Mouse (Mus musculus): Measurements from ENCODE around the gene Pdzk1ip1.

Pdzk1ip1 gene

GRCm38 (mm10) chr4:115088611-115089338 lies at the start of gene Pdzk1ip1:
Gene Pdzk1ip1, plus strand, starts transcription at chr4:115088708.
- DNase-seq = peak; percentile 60

DNA sequence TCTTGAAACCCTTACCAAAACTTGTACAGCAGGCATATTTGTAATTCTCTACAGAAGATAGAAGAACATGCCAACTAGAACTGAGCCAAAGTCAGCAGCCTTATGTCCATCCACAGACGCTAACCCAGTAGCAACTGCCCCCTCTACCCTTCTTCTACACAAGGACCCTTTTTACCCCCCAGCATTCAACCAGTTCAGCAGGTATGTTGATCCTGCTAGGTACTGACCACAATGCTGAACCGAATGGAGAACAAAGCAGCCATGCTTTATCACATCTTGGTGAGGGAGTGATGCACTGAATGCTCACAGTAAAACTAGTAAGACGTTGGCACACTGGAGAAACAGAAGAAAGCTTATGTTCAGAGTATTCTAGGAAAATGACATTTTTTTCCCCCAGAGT lies 42.9 kb upstream of the Pdzk1ip1 start:
- no peak for DNase-seq

DNA sequence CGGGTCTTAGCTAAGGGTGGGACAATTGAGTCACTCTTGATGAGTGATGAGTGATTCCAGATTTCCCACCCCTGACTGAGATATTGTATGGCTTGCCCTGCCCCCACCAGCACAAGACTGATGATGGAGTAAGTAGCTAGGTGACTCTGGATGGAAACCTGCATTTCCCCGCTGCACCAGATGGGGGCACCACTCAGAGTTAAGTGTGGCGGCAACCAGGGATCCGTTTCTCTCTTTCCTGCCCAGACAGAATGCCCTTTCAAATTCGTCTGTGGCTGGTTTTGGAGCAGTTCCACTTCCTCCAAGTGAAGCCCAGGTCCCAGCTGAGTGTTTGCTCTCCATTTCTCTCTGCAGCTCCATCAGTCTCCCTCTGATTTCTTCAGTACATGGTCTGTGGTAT lies 40.8 kb upstream of the Pdzk1ip1 start:
- peak; percentile 83 for DNase-seq

- no peak for DNase-seq
Observed at GRCm38 (mm10) chr4:115048190-115048589, 40.3 kb upstream of the Pdzk1ip1 start.

- DNase-seq = no peak
Observed at GRCm38 (mm10) chr4:115051245-115051644, 37.3 kb upstream of the Pdzk1ip1 start.

DNA sequence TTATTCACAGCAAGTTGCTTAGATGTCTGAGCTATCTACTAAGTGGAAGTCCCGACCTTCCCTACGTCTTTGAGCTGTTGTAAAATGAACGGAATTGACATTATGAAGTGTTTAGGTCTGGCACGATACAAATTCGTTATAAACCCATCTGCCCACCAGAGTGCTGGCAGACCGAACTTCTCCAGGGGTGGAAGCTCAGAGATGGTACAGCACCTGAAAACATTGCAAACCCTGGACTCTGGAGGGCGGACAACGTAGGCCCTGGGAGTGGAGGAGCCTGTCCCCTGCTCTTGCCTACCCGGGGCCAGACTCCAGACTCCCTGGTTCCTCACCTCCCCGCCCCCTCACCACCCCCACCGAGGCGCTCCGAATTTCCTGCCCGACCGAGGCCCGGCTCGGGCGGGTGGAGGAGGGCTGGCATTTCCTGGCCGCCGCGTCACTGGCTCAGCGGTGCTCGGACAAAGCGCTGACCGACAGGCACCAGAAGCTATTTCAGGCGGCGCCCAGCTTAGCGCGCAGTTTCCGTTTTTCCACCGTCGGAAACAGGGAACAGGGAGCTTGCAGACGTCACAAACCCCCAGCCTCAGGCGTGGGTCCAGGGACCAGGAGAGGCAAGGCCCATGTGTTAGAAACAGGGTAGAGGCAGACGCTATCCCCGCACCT lies 36.0 kb upstream of the Pdzk1ip1 start:
- peak; percentile 87 for DNase-seq

- no peak for DNase-seq
Observed at GRCm38 (mm10) chr4:115055044-115055443, 33.5 kb upstream of the Pdzk1ip1 start.

- DNase-seq = no peak
Observed at GRCm38 (mm10) chr4:115055691-115056090, 32.8 kb upstream of the Pdzk1ip1 start.

DNA sequence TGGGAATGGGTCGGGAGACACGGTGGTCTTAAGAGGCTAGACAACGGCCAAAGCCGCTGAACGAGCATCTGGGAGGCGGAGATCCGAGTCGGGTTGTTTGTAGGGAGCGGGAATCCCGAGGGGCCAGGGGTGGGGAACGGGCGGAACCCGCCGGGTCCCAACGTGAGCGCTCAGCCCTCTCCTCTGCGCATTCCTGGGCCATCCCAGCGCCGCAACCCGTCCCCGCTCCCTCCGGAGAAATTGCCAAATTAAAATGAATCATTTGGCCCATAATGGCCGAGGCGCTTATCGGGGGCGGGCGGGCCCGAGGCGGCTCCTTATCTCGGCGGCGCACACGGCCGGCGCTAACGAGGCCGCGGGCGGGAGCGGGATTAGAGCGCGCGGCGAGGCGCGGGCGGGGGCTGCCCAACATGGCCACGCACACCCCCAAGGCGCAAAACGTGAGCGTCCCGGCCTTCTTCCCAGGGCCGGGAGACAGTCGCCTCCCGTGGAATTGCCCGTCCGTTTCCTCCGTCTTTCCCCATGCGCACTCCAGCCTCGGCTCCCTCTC lies 32.1 kb upstream of the Pdzk1ip1 start, which contains the start of gene Tal1:
Tal1 (plus strand) TSS at position 56 of the 550 bp plus-strand sequence.
- peak; percentile 69 for DNase-seq

DNA sequence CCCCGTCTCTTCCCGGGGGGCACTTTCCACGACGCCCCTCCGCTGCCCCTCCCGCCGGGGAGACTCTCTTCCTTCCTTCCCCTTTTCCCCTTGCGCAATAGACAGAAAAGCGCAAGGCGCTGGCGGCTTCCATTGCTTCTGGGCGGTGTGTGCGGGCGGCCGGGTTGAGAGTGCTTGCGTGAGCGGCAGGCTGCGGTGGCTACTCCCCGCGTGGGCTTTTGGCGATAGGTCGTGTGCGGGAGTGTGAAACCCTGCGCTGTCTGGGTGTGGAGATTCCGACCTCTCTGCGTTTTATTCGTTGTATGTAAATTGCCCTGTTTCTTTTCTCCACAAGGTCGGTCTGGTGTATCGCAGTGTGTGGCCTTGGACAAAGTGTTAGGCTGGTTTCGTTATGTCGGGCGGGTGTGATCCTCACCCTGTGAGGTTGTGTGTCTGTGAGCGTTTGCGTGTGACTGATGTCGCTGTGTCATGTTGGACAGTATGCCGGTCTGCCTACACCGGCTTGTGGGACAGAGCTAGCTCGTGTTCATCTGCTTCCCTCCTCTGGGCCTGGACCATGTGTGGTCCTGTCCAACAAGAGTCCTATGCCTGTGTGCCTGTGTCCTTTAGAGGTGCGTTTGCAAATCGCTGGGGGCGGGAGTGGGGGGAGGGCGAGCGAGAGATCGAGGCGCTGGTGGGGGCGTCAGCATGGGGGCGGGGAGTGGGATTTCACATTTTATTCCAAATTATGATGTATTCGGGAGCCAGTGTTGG lies 31.4 kb upstream of the Pdzk1ip1 start:
- DNase-seq = peak; percentile 32

DNA sequence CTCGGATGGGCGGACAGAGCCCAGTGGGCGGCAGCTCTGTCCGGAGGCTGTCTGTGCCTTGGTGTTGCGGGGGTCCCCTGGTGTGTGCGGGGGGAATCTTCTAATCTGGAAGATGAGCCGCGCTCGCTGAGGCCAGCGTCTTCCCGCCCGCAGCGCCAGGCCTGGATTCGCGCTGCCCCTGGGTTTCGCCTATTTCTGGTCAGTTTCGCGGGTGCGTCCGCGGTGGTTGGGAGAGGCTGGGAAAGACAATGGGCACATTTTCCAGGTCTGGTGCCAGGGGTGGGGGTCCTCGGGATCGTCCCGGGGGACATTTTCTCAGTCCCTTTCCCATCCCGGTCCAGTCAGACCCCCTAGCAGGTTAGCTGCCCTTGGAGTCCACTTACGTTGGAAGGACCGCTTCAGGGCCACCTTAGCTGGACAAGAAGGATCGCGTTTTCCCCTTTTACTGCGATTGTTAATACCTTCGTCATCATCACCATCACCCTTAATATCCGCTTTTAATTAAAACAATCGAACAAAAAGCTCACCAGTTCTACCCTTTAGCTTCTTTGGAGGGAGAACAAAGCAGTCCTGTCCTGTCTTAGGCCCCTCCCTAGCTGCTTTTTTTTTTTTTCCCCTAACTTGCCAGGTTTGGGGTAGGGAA lies 30.7 kb upstream of the Pdzk1ip1 start:
- DNase-seq = peak; percentile 25

DNA sequence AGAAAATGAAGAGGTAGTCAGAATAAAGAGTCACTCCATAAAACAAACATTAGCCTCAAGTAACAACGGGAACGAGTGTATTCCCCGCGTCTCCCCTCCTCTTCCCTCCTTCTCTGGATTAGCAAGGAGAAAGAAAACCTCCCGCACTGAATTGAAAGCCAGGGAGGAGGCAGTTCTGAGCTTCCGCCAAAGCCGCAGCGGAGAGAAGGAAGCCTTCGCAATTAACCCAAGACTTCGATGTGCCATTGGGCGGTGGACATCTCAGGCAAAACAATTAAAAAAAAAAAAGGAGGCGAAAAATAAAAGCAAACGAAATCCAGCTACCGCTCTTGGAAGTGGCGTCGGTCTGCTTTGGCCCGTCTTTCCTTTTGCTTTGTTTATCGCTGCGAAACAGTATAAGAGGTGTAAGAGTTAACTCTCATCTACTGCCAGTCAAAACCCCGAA lies 30.2 kb upstream of the Pdzk1ip1 start:
- peak; percentile 45 for DNase-seq

DNA sequence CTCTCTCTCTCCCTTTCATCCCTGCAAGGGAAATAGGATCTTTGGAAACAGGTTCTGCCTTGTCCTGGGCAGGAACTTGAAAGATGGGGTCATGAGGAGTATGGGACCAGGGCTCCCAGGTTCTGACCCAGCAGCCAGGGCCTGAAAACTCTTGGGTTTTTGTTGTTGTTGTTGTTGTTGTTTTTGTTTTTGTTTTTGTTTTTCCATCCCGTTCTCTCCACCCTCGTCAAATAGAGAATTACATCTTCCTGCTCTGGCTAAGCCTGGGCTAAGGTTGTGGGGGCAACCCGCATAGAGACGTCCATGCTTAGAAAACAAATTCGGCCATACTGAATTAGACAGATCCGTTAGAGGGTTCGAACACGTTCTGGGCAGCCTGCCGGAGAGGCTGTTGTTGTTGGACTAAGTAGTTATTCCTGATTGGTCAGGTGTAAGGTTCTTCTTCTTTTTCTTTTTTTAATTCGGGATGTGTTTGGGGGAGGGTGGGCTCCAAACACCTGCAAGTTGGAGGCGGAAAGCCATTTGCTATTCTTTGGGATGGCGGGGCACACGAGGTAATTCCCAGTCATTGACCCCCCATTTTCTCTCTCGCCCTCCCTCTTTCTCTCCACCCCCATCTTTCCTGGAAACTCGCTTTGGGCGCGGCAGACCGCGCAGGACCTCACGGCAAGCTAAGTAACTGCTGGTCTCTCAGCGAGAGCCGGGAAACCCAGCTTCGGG lies 29.5 kb upstream of the Pdzk1ip1 start:
- peak; percentile 31 for DNase-seq

- DNase-seq = peak; percentile 50
Observed at GRCm38 (mm10) chr4:115059871-115060270, 28.6 kb upstream of the Pdzk1ip1 start.

DNA sequence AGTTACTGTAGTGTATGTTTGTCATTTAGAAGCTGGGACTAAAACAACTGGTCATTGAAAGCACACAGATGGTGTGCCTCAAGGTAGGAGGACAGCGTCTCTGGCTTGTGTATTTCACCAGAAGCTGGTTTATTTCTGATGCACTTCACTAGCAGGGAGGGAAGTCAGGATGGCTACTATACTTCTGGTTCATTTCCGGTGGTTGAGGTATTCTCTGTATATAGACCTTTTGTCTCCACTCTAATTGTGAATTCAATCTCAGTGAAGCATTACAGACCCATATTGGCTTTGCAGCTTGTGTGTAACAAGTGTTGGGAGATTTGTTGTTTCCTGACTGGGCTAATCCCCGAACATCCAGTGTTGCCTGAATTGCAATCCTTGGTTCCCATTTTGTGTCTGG lies 27.8 kb upstream of the Pdzk1ip1 start:
- DNase-seq = no peak

GRCm38 (mm10) chr4:115062540-115062874 lies 26.0 kb upstream of the Pdzk1ip1 start:
- peak; percentile 13 for DNase-seq

- peak; percentile 52 for DNase-seq
Observed at GRCm38 (mm10) chr4:115062875-115063517, 25.5 kb upstream of the Pdzk1ip1 start.

DNA sequence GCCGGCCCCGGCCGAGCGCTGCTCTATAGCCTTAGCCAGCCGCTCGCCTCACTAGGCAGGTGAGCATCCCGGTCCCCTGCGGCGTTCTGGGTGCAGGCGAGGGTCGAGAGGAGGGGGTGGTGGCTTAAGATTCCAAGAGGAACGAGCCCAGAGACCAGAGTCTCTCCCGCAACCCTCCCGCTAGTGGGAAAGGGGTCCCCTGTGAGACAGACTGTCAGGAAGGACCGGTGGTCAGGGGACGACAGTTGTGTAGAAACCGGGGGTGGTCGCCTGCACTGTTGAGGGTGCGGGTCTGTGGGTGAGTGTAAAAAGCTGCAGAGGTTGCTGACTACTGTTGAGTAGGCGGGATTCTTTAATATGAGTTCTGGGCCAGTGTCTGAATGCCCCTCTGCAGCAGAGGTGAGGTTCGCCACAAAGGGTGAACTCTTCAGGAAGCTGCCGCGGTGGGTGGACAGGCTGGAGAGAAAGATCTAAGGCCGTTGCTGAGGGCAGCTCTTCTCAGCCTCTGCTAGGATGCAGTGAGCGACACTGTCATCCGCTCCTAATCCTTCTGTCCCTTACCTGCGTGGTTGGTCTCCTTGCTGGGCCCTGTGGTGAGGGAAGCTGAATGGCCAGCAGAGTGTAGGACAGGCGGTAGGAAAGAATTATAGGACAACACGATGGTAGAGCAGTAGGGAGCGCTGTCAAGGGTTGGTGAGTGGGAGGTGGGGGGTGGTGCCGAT lies 24.8 kb upstream of the Pdzk1ip1 start:
- DNase-seq = no peak

DNA sequence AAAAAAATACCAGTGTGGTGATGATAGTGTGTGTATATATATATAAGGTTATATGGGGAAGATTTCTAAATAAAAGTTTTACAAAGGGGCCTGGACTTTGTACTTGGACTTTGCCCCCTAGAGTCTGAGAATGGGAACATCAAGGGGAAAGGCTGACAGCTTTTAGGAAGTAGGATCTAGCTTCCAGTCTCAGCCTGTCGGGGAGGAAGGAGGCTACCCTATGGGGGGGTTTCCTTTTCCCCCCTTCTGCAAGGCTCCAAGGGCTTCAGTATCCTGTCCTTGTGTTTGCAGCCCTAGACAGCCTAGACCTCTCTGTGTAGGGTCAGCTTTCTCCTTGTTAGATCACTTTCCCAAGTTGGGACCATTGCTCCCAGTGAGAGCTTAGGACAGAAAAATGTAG lies 16.8 kb upstream of the Pdzk1ip1 start:
- no peak for DNase-seq

DNA sequence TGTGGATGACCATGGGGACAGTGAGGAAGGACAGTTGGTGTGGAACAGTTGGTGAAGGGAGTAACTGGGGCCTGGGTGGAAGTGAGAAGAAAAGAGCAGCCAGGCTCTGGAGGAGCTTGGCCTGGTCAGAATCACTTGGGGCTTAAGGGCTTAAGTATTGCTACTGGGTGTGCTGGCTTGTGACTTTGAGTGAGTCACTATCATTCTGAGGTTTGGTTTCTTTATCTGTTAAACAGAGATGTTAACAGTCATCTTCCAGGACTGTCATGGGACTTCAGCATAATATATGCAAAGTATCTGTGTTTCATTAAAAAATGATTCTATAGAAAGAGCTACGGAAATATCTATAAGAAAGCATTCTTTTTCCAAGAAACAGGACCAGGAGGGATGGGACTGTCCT lies 13.7 kb upstream of the Pdzk1ip1 start:
- DNase-seq = no peak

Measured in lung, postnatal 10 days (tissue).